Mouse (Mus musculus): ENCODE measurements around the gene Bmp4. TPM values are rescaled to one million over a fixed set of nuclear protein-coding genes. Genes with fewer than 3 reads are reported as not detected.
A peak's percentile ranks its signal among the peaks of the same experiment; 100 is the strongest.

Gene Bmp4
- total RNA-seq, 1 experiment, result 36.5 TPM

DNA sequence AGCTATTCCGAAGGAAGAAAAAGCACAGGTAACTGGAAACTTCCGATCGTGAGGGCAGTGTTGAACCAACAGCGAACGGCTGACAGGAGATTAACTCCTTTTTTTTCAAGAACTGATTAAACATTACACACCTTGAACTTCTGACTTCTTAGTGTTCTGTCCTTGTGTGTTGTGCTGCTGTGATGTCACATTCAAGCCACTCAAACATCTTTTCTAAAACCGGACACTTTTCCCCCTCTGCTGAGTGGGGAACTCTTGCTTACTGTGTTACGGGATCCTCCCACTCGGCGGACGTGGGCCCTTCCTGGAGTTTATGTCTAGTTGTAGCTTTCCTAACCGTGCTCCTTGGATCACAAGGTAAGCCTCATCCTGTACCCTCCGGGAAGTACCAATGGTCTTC lies 11.2 kb downstream of the Bmp4 start, which contains the start of gene Gm15217:
Gm15217 (plus strand) TSS at position 130 of the 400 bp plus-strand sequence.
- Histone ChIP-seq H3K36me3 (ENCODE audit: control insufficient read depth, insufficient read depth, low read length, poor library complexity, severe bottlenecking) (peaks cover 13% of the 10 kb centered on the region), H3K4me1 (ENCODE audit: control insufficient read depth in 2 of 2, insufficient read depth in 2 of 2, low read length in 2 of 2, poor library complexity in 1 of 2) (peaks cover 0 to 11% of the 10 kb centered on the region in 2 experiments; a peak in 2 of 4 replicates), H3K27ac (ENCODE audit: insufficient read depth, low read depth, low read length, poor library complexity, severe bottlenecking) (no peak within 1 kb of the TSS; the same call in 1 of the 2 replicates), H3K9ac (ENCODE audit: insufficient read depth, low read depth, low read length, poor library complexity, severe bottlenecking) (peak within 1 kb of the TSS; percentile 50), H3K9me3 (ENCODE audit: control insufficient read depth, insufficient read depth, low read depth, low read length) (no peaks in the 10 kb centered on the region), H3K4me3 (ENCODE audit: insufficient read depth in 1 of 2, low read depth in 1 of 2, low read length in 2 of 2, poor library complexity in 1 of 2, severe bottlenecking in 1 of 2) (peak within 1 kb of the TSS; percentile 44 to 49)
- TF ChIP-seq ZC3H11A (IDR thresholded peaks at IDR 0.05; ENCODE audit: borderline replicate concordance, low read depth, low read length), result no peak
- TF ChIP-seq ZNF384 (IDR thresholded peaks at IDR 0.05; ENCODE audit: low read depth, low read length), result no peak
- TF ChIP-seq MAFK (IDR thresholded peaks at IDR 0.05; ENCODE audit: insufficient read depth, low read depth, low read length), result no peak
- no peak for TF ChIP-seq HCFC1 (IDR thresholded peaks at IDR 0.05; ENCODE audit: borderline replicate concordance, insufficient read depth, low read length)
- TF ChIP-seq CHD2 (IDR thresholded peaks at IDR 0.05; ENCODE audit: low read depth, low read length), result no peak
- in situ Hi-C loops (cut with MboI; ENCODE audit: low sequenced_read_pairs in 2 of 2, unreplicated experiment in 2 of 2), result no loop called here
- DNase-seq (ENCODE audit: low read depth, low spot score), result no peak

DNA sequence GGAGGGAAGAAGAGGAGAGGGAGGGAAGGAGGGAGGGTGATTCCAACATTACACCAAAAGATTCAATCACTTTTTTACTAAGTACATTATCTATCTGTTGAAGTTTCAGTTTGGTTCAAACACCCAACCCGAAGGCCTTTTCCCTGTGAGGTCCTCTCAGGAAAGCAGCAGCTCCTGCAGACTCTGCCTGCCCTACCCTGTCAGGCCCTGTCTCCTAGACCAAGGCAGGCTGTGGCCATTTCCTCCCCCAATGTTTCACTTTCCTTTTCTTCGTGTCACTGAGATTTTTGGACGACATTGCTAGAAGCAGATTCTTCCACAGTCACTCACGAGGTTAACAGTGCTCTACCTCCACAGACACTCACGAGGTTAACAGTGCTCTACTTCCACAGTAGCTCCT lies 14.7 kb downstream of the Bmp4 start:
- DNase-seq (ENCODE audit: low read depth, low spot score), result no peak
- no peak for TF ChIP-seq MAFK (IDR thresholded peaks at IDR 0.05; ENCODE audit: insufficient read depth, low read depth, low read length)
- TF ChIP-seq HCFC1 (IDR thresholded peaks at IDR 0.05; ENCODE audit: borderline replicate concordance, insufficient read depth, low read length), result no peak
- TF ChIP-seq ZNF384 (IDR thresholded peaks at IDR 0.05; ENCODE audit: low read depth, low read length), result no peak
- no peak for TF ChIP-seq CHD2 (IDR thresholded peaks at IDR 0.05; ENCODE audit: low read depth, low read length)
- TF ChIP-seq ZC3H11A (IDR thresholded peaks at IDR 0.05; ENCODE audit: borderline replicate concordance, low read depth, low read length), result no peak
- no peak overlapping the region for H3K9ac ChIP-seq (ENCODE audit: insufficient read depth, low read depth, low read length, poor library complexity, severe bottlenecking)
- H3K4me3 ChIP-seq (ENCODE audit: insufficient read depth in 1 of 2, low read depth in 1 of 2, low read length in 2 of 2, poor library complexity in 1 of 2, severe bottlenecking in 1 of 2), result no peak overlapping the region
- H3K4me1 ChIP-seq (ENCODE audit: control insufficient read depth in 2 of 2, insufficient read depth in 2 of 2, low read length in 2 of 2, poor library complexity in 1 of 2), result 0 out of 4 replicates have a peak, but pooled peaks cover 0 to 5% of the 10 kb centered on the region in 2 experiments
- H3K36me3 ChIP-seq (ENCODE audit: control insufficient read depth, insufficient read depth, low read length, poor library complexity, severe bottlenecking), result no peaks in the 10 kb centered on the region
- in situ Hi-C loops (cut with MboI; ENCODE audit: low sequenced_read_pairs in 2 of 2, unreplicated experiment in 2 of 2), result no loop called here
- no peak overlapping the region for H3K27ac ChIP-seq (ENCODE audit: insufficient read depth, low read depth, low read length, poor library complexity, severe bottlenecking)
- no peaks in the 10 kb centered on the region for H3K9me3 ChIP-seq (ENCODE audit: control insufficient read depth, insufficient read depth, low read depth, low read length)

DNA sequence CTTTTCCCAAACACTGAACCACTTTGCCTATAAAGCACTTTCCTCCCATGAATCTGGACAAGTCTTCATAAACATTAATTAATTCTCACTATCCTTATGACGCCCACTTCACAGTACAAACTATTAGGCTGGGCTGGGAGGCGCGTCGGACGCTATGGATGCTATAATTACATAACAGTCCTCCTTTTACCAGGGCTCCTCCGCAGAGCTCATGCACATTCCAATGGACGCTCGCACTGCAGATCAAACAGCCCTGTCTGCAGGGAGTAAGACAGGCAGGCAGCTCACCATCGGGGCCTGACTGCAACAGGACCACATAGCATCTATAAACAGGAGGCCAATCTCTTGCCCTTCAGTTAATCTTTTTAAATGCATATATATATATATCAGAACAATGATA lies 18.0 kb downstream of the Bmp4 start:
- H3K4me3 ChIP-seq (ENCODE audit: insufficient read depth in 1 of 2, low read depth in 1 of 2, low read length in 2 of 2, poor library complexity in 1 of 2, severe bottlenecking in 1 of 2), result no peak overlapping the region
- H3K9ac ChIP-seq (ENCODE audit: insufficient read depth, low read depth, low read length, poor library complexity, severe bottlenecking), result no peak overlapping the region
- TF ChIP-seq CHD2 (IDR thresholded peaks at IDR 0.05; ENCODE audit: low read depth, low read length), result no peak
- no peak for TF ChIP-seq HCFC1 (IDR thresholded peaks at IDR 0.05; ENCODE audit: borderline replicate concordance, insufficient read depth, low read length)
- TF ChIP-seq ZC3H11A (IDR thresholded peaks at IDR 0.05; ENCODE audit: borderline replicate concordance, low read depth, low read length), result no peak
- no peak for TF ChIP-seq ZNF384 (IDR thresholded peaks at IDR 0.05; ENCODE audit: low read depth, low read length)
- no peak for TF ChIP-seq MAFK (IDR thresholded peaks at IDR 0.05; ENCODE audit: insufficient read depth, low read depth, low read length)
- H3K36me3 ChIP-seq (ENCODE audit: control insufficient read depth, insufficient read depth, low read length, poor library complexity, severe bottlenecking), result no peaks in the 10 kb centered on the region
- no peak overlapping the region for H3K27ac ChIP-seq (ENCODE audit: insufficient read depth, low read depth, low read length, poor library complexity, severe bottlenecking)
- in situ Hi-C loops (cut with MboI; ENCODE audit: low sequenced_read_pairs in 2 of 2, unreplicated experiment in 2 of 2), result no loop called here
- H3K4me1 ChIP-seq (ENCODE audit: control insufficient read depth in 2 of 2, insufficient read depth in 2 of 2, low read length in 2 of 2, poor library complexity in 1 of 2), result no peaks in the 10 kb centered on the region
- DNase-seq (ENCODE audit: low read depth, low spot score), result no peak
- H3K9me3 ChIP-seq (ENCODE audit: control insufficient read depth, insufficient read depth, low read depth, low read length), result no peaks in the 10 kb centered on the region

DNA sequence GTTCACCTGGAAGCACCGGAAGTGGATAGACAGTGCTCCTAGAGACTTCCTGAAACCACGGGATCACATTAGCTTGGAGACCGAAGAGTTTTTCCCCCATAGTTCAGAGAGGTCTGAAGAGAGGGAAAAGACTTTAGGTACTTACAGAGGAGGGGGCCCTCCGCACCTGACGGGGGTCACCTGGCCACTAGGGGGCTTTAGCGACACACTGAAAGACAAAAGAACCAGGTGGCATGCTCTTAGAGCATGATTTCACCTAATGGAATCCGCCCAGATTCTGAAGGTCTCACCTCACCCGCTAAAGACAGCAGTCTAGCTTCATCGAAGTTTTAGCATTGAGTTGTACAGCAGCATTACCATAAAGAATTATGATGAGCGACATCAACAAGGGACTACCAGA lies 27.3 kb downstream of the Bmp4 start:
- H3K27ac ChIP-seq (ENCODE audit: insufficient read depth, low read depth, low read length, poor library complexity, severe bottlenecking), result no peak overlapping the region
- H3K4me1 ChIP-seq (ENCODE audit: control insufficient read depth in 2 of 2, insufficient read depth in 2 of 2, low read length in 2 of 2, poor library complexity in 1 of 2), result no peaks in the 10 kb centered on the region
- no peaks in the 10 kb centered on the region for H3K9me3 ChIP-seq (ENCODE audit: control insufficient read depth, insufficient read depth, low read depth, low read length)
- DNase-seq (ENCODE audit: low read depth, low spot score), result no peak
- no peaks in the 10 kb centered on the region for H3K36me3 ChIP-seq (ENCODE audit: control insufficient read depth, insufficient read depth, low read length, poor library complexity, severe bottlenecking)
- H3K4me3 ChIP-seq (ENCODE audit: insufficient read depth in 1 of 2, low read depth in 1 of 2, low read length in 2 of 2, poor library complexity in 1 of 2, severe bottlenecking in 1 of 2), result no peak overlapping the region
- in situ Hi-C loops (cut with MboI; ENCODE audit: low sequenced_read_pairs in 2 of 2, unreplicated experiment in 2 of 2), result no loop called here
- no peak overlapping the region for H3K9ac ChIP-seq (ENCODE audit: insufficient read depth, low read depth, low read length, poor library complexity, severe bottlenecking)
- no peak for TF ChIP-seq CHD2 (IDR thresholded peaks at IDR 0.05; ENCODE audit: low read depth, low read length)
- no peak for TF ChIP-seq ZC3H11A (IDR thresholded peaks at IDR 0.05; ENCODE audit: borderline replicate concordance, low read depth, low read length)
- TF ChIP-seq MAFK (IDR thresholded peaks at IDR 0.05; ENCODE audit: insufficient read depth, low read depth, low read length), result no peak
- no peak for TF ChIP-seq HCFC1 (IDR thresholded peaks at IDR 0.05; ENCODE audit: borderline replicate concordance, insufficient read depth, low read length)
- TF ChIP-seq ZNF384 (IDR thresholded peaks at IDR 0.05; ENCODE audit: low read depth, low read length), result no peak

DNA sequence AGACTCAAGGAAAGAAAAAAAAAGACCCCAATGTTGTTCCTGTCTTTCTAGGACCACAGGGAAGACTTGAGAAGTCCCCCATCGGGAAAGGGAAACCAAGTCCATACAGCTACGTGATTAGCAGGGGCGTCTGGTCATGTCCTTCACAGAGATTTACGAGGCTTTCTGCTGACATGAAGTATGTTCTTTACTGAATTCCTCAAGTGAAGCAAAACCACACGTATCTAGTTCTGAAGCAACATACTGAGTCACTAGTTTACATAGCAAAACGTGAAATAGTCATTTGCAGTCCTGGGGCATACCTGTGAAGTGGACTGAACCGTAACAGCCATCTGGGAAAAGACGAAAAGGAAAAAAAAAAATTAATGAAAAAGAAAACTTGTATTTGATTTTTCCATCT lies 32.8 kb downstream of the Bmp4 start:
- TF ChIP-seq ZNF384 (IDR thresholded peaks at IDR 0.05; ENCODE audit: low read depth, low read length) (no peak), CHD2 (IDR thresholded peaks at IDR 0.05; ENCODE audit: low read depth, low read length) (no peak), MAFK (IDR thresholded peaks at IDR 0.05; ENCODE audit: insufficient read depth, low read depth, low read length) (no peak), HCFC1 (IDR thresholded peaks at IDR 0.05; ENCODE audit: borderline replicate concordance, insufficient read depth, low read length) (no peak), ZC3H11A (IDR thresholded peaks at IDR 0.05; ENCODE audit: borderline replicate concordance, low read depth, low read length) (no peak)
- Histone ChIP-seq H3K4me1 (ENCODE audit: control insufficient read depth in 2 of 2, insufficient read depth in 2 of 2, low read length in 2 of 2, poor library complexity in 1 of 2) (no peaks in the 10 kb centered on the region), H3K27ac (ENCODE audit: insufficient read depth, low read depth, low read length, poor library complexity, severe bottlenecking) (no peak overlapping the region), H3K4me3 (ENCODE audit: insufficient read depth in 1 of 2, low read depth in 1 of 2, low read length in 2 of 2, poor library complexity in 1 of 2, severe bottlenecking in 1 of 2) (no peak overlapping the region), H3K9me3 (ENCODE audit: control insufficient read depth, insufficient read depth, low read depth, low read length) (no peaks in the 10 kb centered on the region), H3K9ac (ENCODE audit: insufficient read depth, low read depth, low read length, poor library complexity, severe bottlenecking) (no peak overlapping the region), H3K36me3 (ENCODE audit: control insufficient read depth, insufficient read depth, low read length, poor library complexity, severe bottlenecking) (no peaks in the 10 kb centered on the region)
- DNase-seq (ENCODE audit: low read depth, low spot score), result no peak
- in situ Hi-C loops (cut with MboI; ENCODE audit: low sequenced_read_pairs in 2 of 2, unreplicated experiment in 2 of 2), result no loop called here
